Mouse (Mus musculus): Measurements from ENCODE around the gene 1110008P14Rik.

- TF ChIP-seq CTCF (IDR thresholded peaks at IDR 0.05; ENCODE audit: low read depth) (no peak), EP300 (IDR thresholded peaks at IDR 0.05; ENCODE audit: low read depth) (no peak)
These were observed 35.7 kb upstream of the 1110008P14Rik start for GRCm38 (mm10) chr2:32417486-32417885.
